Mouse (Mus musculus) MEL (cell line): ENCODE results near the gene Gbx2.

Experiments used
- RAD21 ChIP-seq: IDR thresholded peaks from 2 replicates; pipeline ENCODE4 v1.6.1; 2011; ENCODE audit warnings: mild to moderate bottlenecking, low read depth, low read length, improper control_type of control experiment
- RCOR1 ChIP-seq: IDR thresholded peaks from 2 replicates; pipeline ENCODE4 v1.6.1; 2012; ENCODE audit warnings: low read depth, mild to moderate bottlenecking, inconsistent platforms, low read length, improper control_type of control experiment

DNA sequence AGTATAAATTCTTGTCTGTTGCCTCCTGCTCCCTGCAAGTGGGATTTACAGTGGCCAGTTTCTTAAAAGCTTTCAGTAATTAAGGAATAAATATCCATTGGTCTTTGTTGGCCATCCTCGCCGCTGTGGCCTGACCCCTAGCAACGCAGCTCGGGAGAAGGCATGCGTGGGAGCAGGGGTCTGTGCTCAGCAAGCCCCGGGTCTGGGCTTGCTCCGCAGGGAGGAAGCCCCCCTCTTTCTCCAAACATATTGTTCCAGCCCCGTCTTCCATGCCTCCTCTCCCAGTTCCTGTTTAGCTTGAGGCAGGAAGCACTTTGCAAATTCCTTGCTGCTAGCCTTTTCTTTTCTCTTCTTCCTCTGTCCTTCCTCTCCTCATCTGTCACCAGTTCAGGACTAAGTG is 50.8 kb downstream of the Gbx2 start:
- no peak for TF ChIP-seq RAD21
- TF ChIP-seq RCOR1: no peak
